Mouse (Mus musculus): ENCODE results near the gene U2af2.

DNA sequence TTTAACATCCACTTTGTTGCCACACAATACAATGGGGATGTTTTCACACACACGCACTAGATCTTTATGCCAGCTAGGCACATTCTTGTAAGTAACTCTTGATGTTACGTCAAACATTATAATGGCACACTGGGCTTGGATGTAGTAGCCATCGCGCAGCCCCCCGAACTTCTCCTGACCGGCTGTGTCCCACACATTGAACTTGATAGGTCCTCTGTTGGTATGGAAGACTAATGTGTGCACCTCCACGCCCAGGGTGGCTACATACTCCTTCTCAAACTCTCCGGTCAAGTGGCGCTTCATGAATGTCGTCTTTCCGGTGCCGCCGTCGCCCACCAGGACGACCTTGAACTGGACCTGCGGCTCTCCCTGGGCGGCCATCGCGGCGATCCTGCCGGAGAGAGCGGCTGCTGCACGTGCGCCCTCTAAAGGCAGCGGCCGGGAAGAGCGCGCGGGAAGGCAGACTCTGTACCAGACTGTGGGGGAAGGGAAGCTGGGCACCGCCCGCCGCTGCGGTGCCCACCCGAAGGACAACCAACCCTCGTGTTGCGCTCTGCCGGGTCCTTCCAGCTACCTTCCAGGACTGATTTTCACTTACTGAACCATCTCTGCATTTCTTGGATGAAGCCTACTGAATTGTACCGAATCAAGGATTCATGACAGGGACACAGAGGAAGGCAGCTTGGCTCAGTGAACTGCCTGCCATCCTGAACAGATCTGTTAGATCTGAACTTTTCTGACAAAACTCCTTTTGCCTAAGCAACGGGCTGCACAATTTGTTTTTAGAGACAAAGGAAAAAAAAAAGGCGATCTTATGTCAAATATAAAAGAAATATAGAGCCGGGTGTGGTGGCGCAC, 63.8 kb downstream of the U2af2 start, which contains the start of gene Rasl2-9:
- TF ChIP-seq CTCF (IDR thresholded peaks at IDR 0.05; ENCODE audit: low read depth) = peak; percentile 86
- no peak for TF ChIP-seq EP300 (optimal IDR thresholded peaks at IDR 0.05)
